Mouse (Mus musculus): ENCODE measurements at regions not wholly inside any gene's neighbourhood (a gene's known extent, or its start where the extent isn't known, plus 50 kb on each side); places are given as distances from the start of the nearest gene placed in this dataset.

DNA sequence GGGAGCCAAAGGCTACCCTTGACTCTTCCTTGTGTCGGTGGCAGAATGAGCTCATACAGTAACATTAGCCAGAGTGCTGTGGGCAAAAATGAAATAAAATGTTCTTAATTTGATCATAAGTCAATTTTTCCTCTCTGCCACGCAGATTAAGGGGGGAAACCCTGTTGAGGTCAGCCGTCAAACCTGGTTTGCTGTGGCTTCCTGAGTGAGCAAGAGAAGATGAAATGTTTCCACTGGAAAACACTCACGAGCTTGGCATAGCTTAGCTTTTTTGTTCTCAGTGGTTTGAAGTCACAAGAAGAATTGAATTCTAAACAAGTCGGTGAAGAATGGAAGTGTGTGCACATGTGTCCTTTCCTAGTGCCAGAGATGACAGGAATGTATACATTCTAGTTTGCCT lies 57.3 kb upstream of the 1700020N01Rik start:
- DNase-seq (ENCODE audit: low spot score) (no peak), ATAC-seq (replicated peaks; ENCODE audit: low FRiP score, low read depth) (no peak)
- no peak overlapping the region for H3K4me3 ChIP-seq (replicated peaks; ENCODE audit: low read depth, low read length)
- 0 out of 2 replicates have a peak, but pooled peaks cover 2% of the 10 kb centered on the region for H3K4me1 ChIP-seq (replicated peaks; ENCODE audit: insufficient read depth, low read length)
- no peaks in the 10 kb centered on the region for H3K36me3 ChIP-seq (ENCODE audit: insufficient read depth, low read length)
- H3K4me2 ChIP-seq (ENCODE audit: low read length) = no peak overlapping the region
- no peaks in the 10 kb centered on the region for H3K27me3 ChIP-seq (ENCODE audit: insufficient read depth, low read length)
- 77% methylated on average over 5 of the region's 5 CpGs for WGBS
- H3K9me3 ChIP-seq (replicated peaks; ENCODE audit: low read length) = no peaks in the 10 kb centered on the region
- no peak overlapping the region for H3K27ac ChIP-seq
- H3K9ac ChIP-seq (ENCODE audit: low read depth, low read length) = no peak overlapping the region
- TF ChIP-seq CTCF (IDR thresholded peaks at IDR 0.05; ENCODE audit: low read depth) = no peak

DNA sequence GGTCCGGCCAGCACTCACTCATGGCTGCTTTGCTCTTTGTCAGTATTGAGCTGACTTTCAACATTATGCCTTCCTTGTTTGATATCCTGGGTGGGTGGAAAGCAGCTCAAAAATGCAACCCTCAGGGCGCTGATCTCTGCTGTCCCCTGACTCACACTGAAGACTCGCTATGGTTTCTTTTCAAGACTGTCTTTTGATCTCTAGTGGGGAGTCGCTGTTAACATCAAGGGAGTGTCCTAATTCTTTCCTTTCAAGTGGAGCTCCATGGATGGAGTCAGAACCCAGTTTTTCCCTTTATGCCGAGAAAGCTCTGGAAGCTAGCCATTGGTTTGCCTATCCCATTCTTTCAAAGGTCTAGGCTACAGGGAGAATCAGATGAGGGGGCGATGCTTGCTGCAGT lies 54.5 kb upstream of the 1700020N01Rik start:
- no peak for TF ChIP-seq CTCF (IDR thresholded peaks at IDR 0.05; ENCODE audit: low read depth)
- WGBS = 62% methylated on average over 6 of the region's 6 CpGs
- H3K36me3 ChIP-seq (ENCODE audit: insufficient read depth, low read length) = no peaks in the 10 kb centered on the region
- ATAC-seq (replicated peaks; ENCODE audit: low FRiP score, low read depth) (no peak), DNase-seq (ENCODE audit: low spot score) (no peak)
- no peaks in the 10 kb centered on the region for H3K9me3 ChIP-seq (replicated peaks; ENCODE audit: low read length)
- no peak overlapping the region for H3K9ac ChIP-seq (ENCODE audit: low read depth, low read length)
- H3K27me3 ChIP-seq (ENCODE audit: insufficient read depth, low read length) = no peaks in the 10 kb centered on the region
- no peak overlapping the region for H3K27ac ChIP-seq
- H3K4me3 ChIP-seq (replicated peaks; ENCODE audit: low read depth, low read length) = no peak overlapping the region
- H3K4me2 ChIP-seq (ENCODE audit: low read length) = no peak overlapping the region
- no peaks in the 10 kb centered on the region for H3K4me1 ChIP-seq (replicated peaks; ENCODE audit: insufficient read depth, low read length)
